Comparison of ENCODE assay signal across 8 mouse cellular contexts in genomic region chr6:39205650-39206580, GRCm38 (mm10). TPM values are rescaled to one million over a fixed set of nuclear protein-coding genes. Genes with fewer than 3 reads are reported as not detected.
DNase-seq lines count a peak whose midpoint lies in the region; ATAC-seq and TF ChIP-seq lines count a peak whose summit lies in the region.

No protein-coding gene starts in this region.

- peak; percentile 60 for ATAC-seq in forebrain, embryonic 12.5 days (ENCODE audit: low FRiP score)
- ATAC-seq in hindbrain, embryonic 16.5 days: peak; percentile 69
- ATAC-seq in liver, postnatal 0 days: peak; percentile 18
- peak; percentile 60 for ATAC-seq in neural tube, embryonic 13.5 days (ENCODE audit: low read depth)

- peak overlapping the region; percentile 100 for H3K4me3 ChIP-seq in kidney, adult 2 months (ENCODE audit: insufficient read depth, low read depth, low read length)
- peak overlapping the region; percentile 96 for H3K4me3 ChIP-seq in forebrain, embryonic 12.5 days (replicated peaks)
- peak overlapping the region; percentile 100 for H3K4me3 ChIP-seq in hindbrain, embryonic 16.5 days (ENCODE audit: low read length)
- peak overlapping the region; percentile 92 for H3K4me3 ChIP-seq in liver, postnatal 0 days (ENCODE audit: low read depth, low read length)
- peak overlapping the region; percentile 99 for H3K4me3 ChIP-seq in neural tube, embryonic 13.5 days

- no peak for TF ChIP-seq CTCF in kidney, adult 2 months (conservative IDR thresholded peaks at IDR 0.05; ENCODE audit: insufficient read depth, insufficient read length, low read depth, low read length)
- TF ChIP-seq CTCF in liver, postnatal 0 days (IDR thresholded peaks at IDR 0.05; ENCODE audit: low read depth): no peak

- H3K27me3 ChIP-seq in kidney, adult 2 months (replicated peaks; ENCODE audit: control insufficient read depth, insufficient read depth, low read length): no peaks in the 10 kb centered on the region
- no peaks in the 10 kb centered on the region for H3K27me3 ChIP-seq in forebrain, embryonic 12.5 days
- no peaks in the 10 kb centered on the region for H3K27me3 ChIP-seq in hindbrain, embryonic 16.5 days (replicated peaks; ENCODE audit: control insufficient read depth, insufficient read depth, low read length)
- no peaks in the 10 kb centered on the region for H3K27me3 ChIP-seq in liver, postnatal 0 days (ENCODE audit: insufficient read depth, low read length)
- no peaks in the 10 kb centered on the region for H3K27me3 ChIP-seq in neural tube, embryonic 13.5 days

- no peak for TF ChIP-seq EP300 in liver, postnatal 0 days (IDR thresholded peaks at IDR 0.05; ENCODE audit: low read depth)

- no peaks in the 10 kb centered on the region for H3K9me3 ChIP-seq in forebrain, embryonic 12.5 days
- H3K9me3 ChIP-seq in hindbrain, embryonic 16.5 days (ENCODE audit: control insufficient read depth, low read length): no peaks in the 10 kb centered on the region
- no peaks in the 10 kb centered on the region for H3K9me3 ChIP-seq in liver, postnatal 0 days (ENCODE audit: low read length)
- H3K9me3 ChIP-seq in neural tube, embryonic 13.5 days: no peaks in the 10 kb centered on the region

- TF ChIP-seq POLR2A in kidney, adult 2 months (IDR thresholded peaks at IDR 0.05; ENCODE audit: low read depth, low read length): peak; percentile 21

- peak overlapping the region; percentile 95 for H3K9ac ChIP-seq in forebrain, embryonic 12.5 days
- peak overlapping the region; percentile 97 for H3K9ac ChIP-seq in hindbrain, embryonic 16.5 days (ENCODE audit: low read depth, low read length)
- H3K9ac ChIP-seq in liver, postnatal 0 days (replicated peaks): peak overlapping the region; percentile 92
- peak overlapping the region; percentile 98 for H3K9ac ChIP-seq in neural tube, embryonic 13.5 days

- H3K4me1 ChIP-seq in kidney, adult 2 months (ENCODE audit: control insufficient read depth, insufficient read depth, low read length): no peaks in the 10 kb centered on the region; the same call in 1 of the 2 replicates
- peaks cover 16% of the 10 kb centered on the region for H3K4me1 ChIP-seq in forebrain, embryonic 12.5 days
- H3K4me1 ChIP-seq in hindbrain, embryonic 16.5 days (ENCODE audit: control insufficient read depth, insufficient read depth, low read depth, low read length): peaks cover 11% of the 10 kb centered on the region
- peaks cover 14% of the 10 kb centered on the region for H3K4me1 ChIP-seq in liver, postnatal 0 days (ENCODE audit: insufficient read depth)
- H3K4me1 ChIP-seq in neural tube, embryonic 13.5 days (replicated peaks): peaks cover 24% of the 10 kb centered on the region

- peak overlapping the region; percentile 97 for H3K27ac ChIP-seq in kidney, adult 2 months (ENCODE audit: insufficient read depth, low read depth, low read length)
- H3K27ac ChIP-seq in forebrain, embryonic 12.5 days: peak overlapping the region; percentile 98
- peak overlapping the region; percentile 97 for H3K27ac ChIP-seq in hindbrain, embryonic 16.5 days (ENCODE audit: low read depth, low read length)
- H3K27ac ChIP-seq in liver, postnatal 0 days (ENCODE audit: low read depth): peak overlapping the region; percentile 99
- peak overlapping the region; percentile 99 for H3K27ac ChIP-seq in neural tube, embryonic 13.5 days (replicated peaks)

- H3K4me2 ChIP-seq in forebrain, embryonic 12.5 days: peak overlapping the region; percentile 85
- H3K4me2 ChIP-seq in hindbrain, embryonic 16.5 days (ENCODE audit: low read length): peak overlapping the region; percentile 80
- H3K4me2 ChIP-seq in liver, postnatal 0 days (ENCODE audit: low read depth, low read length): peak overlapping the region; percentile 89
- peak overlapping the region; percentile 79 for H3K4me2 ChIP-seq in neural tube, embryonic 13.5 days

- H3K36me3 ChIP-seq in kidney, adult 2 months (ENCODE audit: control insufficient read depth, insufficient read depth, low read length): no peaks in the 10 kb centered on the region
- H3K36me3 ChIP-seq in forebrain, embryonic 12.5 days (replicated peaks): no peaks in the 10 kb centered on the region
- H3K36me3 ChIP-seq in hindbrain, embryonic 16.5 days (ENCODE audit: control insufficient read depth, insufficient read depth, low read length): no peaks in the 10 kb centered on the region
- H3K36me3 ChIP-seq in liver, postnatal 0 days (replicated peaks; ENCODE audit: insufficient read depth, low read length): no peaks in the 10 kb centered on the region
- H3K36me3 ChIP-seq in neural tube, embryonic 13.5 days: no peaks in the 10 kb centered on the region

- under 1% methylated on average over 108 of the region's 121 CpGs for WGBS in kidney, adult 2 months
- whole genome bisulfite sequencing in forebrain, embryonic 12.5 days: under 1% methylated on average over 70 of the region's 121 CpGs
- WGBS in hindbrain, embryonic 16.5 days: under 1% methylated on average over 98 of the region's 121 CpGs
- under 1% methylated on average over 67 of the region's 121 CpGs for WGBS in liver, postnatal 0 days (ENCODE audit: insufficient replicate concordance)
- under 1% methylated on average over 86 of the region's 121 CpGs for WGBS in neural tube, embryonic 13.5 days

- peak; percentile 32 for DNase-seq in kidney, adult 2 months
- no peak for DNase-seq in kidney, adult 11 months
- DNase-seq in adrenal gland, adult 2 months: peak; percentile 78
- DNase-seq in liver, postnatal 0 days: peak; percentile 60
- peak; percentile 69 for DNase-seq in urinary bladder, adult 2 months (ENCODE audit: low spot score)

RNA-seq across cellular contexts. Expression of gene Kdm7a, which starts 0.7 kb away (rescaled TPM):
- 2.3 and 2.8 TPM in 2 replicates for polyA plus RNA-seq in kidney, adult 2 months (2012; rRNA removed)
- total RNA-seq in adrenal gland, adult 2 months (2021): 10 to 100 TPM; 12.2 to 16.2 TPM
- 0.78 and 0.99 TPM in 2 replicates for polyA plus RNA-seq in adrenal gland, adult 2 months (2012; rRNA removed)
- polyA plus RNA-seq in forebrain, embryonic 12.5 days (2016; fragmentation: Nextera tagmentation; extraction: Ambion mirVana): 16.8 and 18.1 TPM in 2 replicates
- 3.3 and 4.5 TPM in 2 replicates for polyA plus RNA-seq in hindbrain, embryonic 16.5 days (2015; fragmentation: Nextera tagmentation; extraction: Ambion mirVana)
- polyA plus RNA-seq in liver, postnatal 0 days (2015; fragmentation: Nextera tagmentation; extraction: Ambion mirVana): 3.6 and 4.2 TPM in 2 replicates
- polyA plus RNA-seq in neural tube, embryonic 13.5 days (2015; fragmentation: Nextera tagmentation; extraction: Ambion mirVana): 9.7 and 11.1 TPM in 2 replicates
- polyA plus RNA-seq in urinary bladder, adult 2 months (2012; rRNA removed): 7.1 and 8.7 TPM in 2 replicates

Comparison
In these comparisons a context has a peak if more than half of its experiments do, and no peak if none do; other contexts are left out.
1. ATAC-seq: peak in every context shown above with its lines; median percentile 69 in hindbrain, embryonic 16.5 days; 60 in forebrain, embryonic 12.5 days; 60 in neural tube, embryonic 13.5 days; 18 in liver, postnatal 0 days.